Mouse (Mus musculus) megakaryocyte, embryonic 14.5 days (primary cell): ENCODE data around the gene Arhgap40. TPM values are rescaled to one million over a fixed set of nuclear protein-coding genes. Genes with fewer than 3 reads are reported as not detected.

Experiments used
- H3K27me3 ChIP-seq: replicated peaks from 2 replicates; pipeline ENCODE3; 2012; ENCODE audit warnings: inconsistent platforms
- H3K36me3 ChIP-seq: replicated peaks from 2 replicates; pipeline ENCODE3; 2012; ENCODE audit warnings: low read length, inconsistent platforms, mixed read lengths
- H3K4me1 ChIP-seq: 2 replicates; pipeline ENCODE4 v1.6.1; 2012; ENCODE audit warnings: inconsistent platforms
- H3K4me3 ChIP-seq: replicated peaks from 2 replicates; pipeline ENCODE3; 2012; ENCODE audit warnings: moderate library complexity, mild to moderate bottlenecking, inconsistent platforms
- H3K9me3 ChIP-seq: 2 replicates; pipeline ENCODE4 v1.6.1; 2012; ENCODE audit warnings: inconsistent platforms
- FLI1 ChIP-seq: IDR thresholded peaks from 2 replicates; pipeline ENCODE4 v1.6.1; 2012; ENCODE audit warnings: low read length, inconsistent platforms, mixed read lengths
- GATA1 ChIP-seq: IDR thresholded peaks from 3 replicates; pipeline ENCODE4 v1.6.1; 2012; ENCODE audit warnings: mixed read lengths, low read length, inconsistent platforms, borderline replicate concordance
- polyA plus RNA-seq: library from polyadenylated mRNA; stranded (reverse); fragments of >175 nt; gene quantifications from 2 replicates; pipeline ENCODE4 v1.2.3, GENCODE M21; 2012; ENCODE audit warnings: low replicate concordance; ENCODE audit not compliant: insufficient read depth

Arhgap40 gene
- polyA plus RNA-seq, 1 experiment: not detected

- no peaks in the 10 kb centered on the region for H3K36me3 ChIP-seq
- TF ChIP-seq GATA1: no peak
- TF ChIP-seq FLI1: no peak
- peaks cover 3% of the 10 kb centered on the region; the same call in 1 of the 2 replicates for H3K4me1 ChIP-seq
- no peaks in the 10 kb centered on the region for H3K9me3 ChIP-seq
- peaks cover 66% of the 10 kb centered on the region for H3K27me3 ChIP-seq
- H3K4me3 ChIP-seq: no peak overlapping the region
These were observed 83.0 kb downstream of the Arhgap40 start for GRCm38 (mm10) chr2:158595577-158595976.

- no peaks in the 10 kb centered on the region for H3K36me3 ChIP-seq
These were observed 84.2 kb downstream of the Arhgap40 start for GRCm38 (mm10) chr2:158596803-158597202.

More at GRCm38 (mm10) chr2:158596803-158597202, 84.2 kb downstream of the Arhgap40 start:
- no peaks in the 10 kb centered on the region for H3K9me3 ChIP-seq
- no peak overlapping the region for H3K4me3 ChIP-seq
- H3K27me3 ChIP-seq: peaks cover 67% of the 10 kb centered on the region
- TF ChIP-seq FLI1 (no peak), GATA1 (no peak)
- peaks cover 3% of the 10 kb centered on the region; the same call in 1 of the 2 replicates for H3K4me1 ChIP-seq

Other genes with a start within 250 kb of the Arhgap40 start
- gene Lbp, start 206.3 kb upstream of the Arhgap40 start, polyA plus RNA-seq: 2.3 and 8.8 TPM in 2 replicates
- not detected in 2 replicates for gene Snhg11, start 137.2 kb upstream of the Arhgap40 start, polyA plus RNA-seq
- gene Ralgapb, start 102.9 kb upstream of the Arhgap40 start, polyA plus RNA-seq: 0.64 and 1.7 TPM in 2 replicates
- 0.37 TPM in 1 of 2 replicates, not detected in the other for gene Adig, start 10.2 kb upstream of the Arhgap40 start, polyA plus RNA-seq
- gene Slc32a1, start 98.0 kb downstream of the Arhgap40 start, polyA plus RNA-seq: 1.6 and 1.9 TPM in 2 replicates
- 2.1 and 5.7 TPM in 2 replicates for gene Actr5, start 112.1 kb downstream of the Arhgap40 start, polyA plus RNA-seq
- 1.6 and 3.6 TPM in 2 replicates for gene Ppp1r16b, start 152.6 kb downstream of the Arhgap40 start, polyA plus RNA-seq